Mouse (Mus musculus) testis, adult 2 months (tissue): ENCODE data around the gene Syn3. TPM values are rescaled to one million over a fixed set of nuclear protein-coding genes. Genes with fewer than 3 reads are reported as not detected.

Source experiments
- H3K27ac ChIP-seq: fragments of 200-500 bp; 2 replicates; pipeline ENCODE4 v1.5.1; 2012; ENCODE audit warnings: low read depth, low read length; ENCODE audit not compliant: control insufficient read depth, insufficient read depth
- H3K27me3 ChIP-seq: fragments of 200-500 bp; 2 replicates; pipeline ENCODE4 v1.6.1; 2012; ENCODE audit warnings: mild to moderate bottlenecking, low read length, moderate library complexity; ENCODE audit not compliant: control insufficient read depth, insufficient read depth
- H3K36me3 ChIP-seq: fragments of 200-500 bp; 2 replicates; pipeline ENCODE4 v1.6.1; 2012; ENCODE audit warnings: mild to moderate bottlenecking, low read length; ENCODE audit not compliant: control insufficient read depth, insufficient read depth
- H3K4me1 ChIP-seq: fragments of 200-500 bp; 2 replicates; pipeline ENCODE4 v1.6.1; 2012; ENCODE audit warnings: low read length; ENCODE audit not compliant: control insufficient read depth, insufficient read depth
- H3K4me3 ChIP-seq: fragments of 200-500 bp; 2 replicates; pipeline ENCODE4 v1.5.1; 2012; ENCODE audit warnings: low read depth, mild to moderate bottlenecking, low read length, moderate library complexity, mixed read lengths; ENCODE audit not compliant: control insufficient read depth
- CTCF ChIP-seq: fragments of 200-500 bp; IDR thresholded peaks from 2 replicates; pipeline ENCODE4 v1.5.1; 2012; ENCODE audit warnings: low read depth, mild to moderate bottlenecking, inconsistent platforms, low read length, moderate library complexity; ENCODE audit not compliant: control insufficient read depth, insufficient read depth, insufficient replicate concordance
- POLR2A ChIP-seq: fragments of 200-500 bp; IDR thresholded peaks from 2 replicates; pipeline ENCODE4 v1.6.1; 2012; ENCODE audit warnings: low read depth, mild to moderate bottlenecking, inconsistent platforms, low read length, moderate library complexity; ENCODE audit not compliant: control insufficient read depth
- polyA plus RNA-seq: library from polyadenylated mRNA; depleted of rRNA; stranded (reverse); fragments of >200 nt; gene quantifications from 2 replicates; pipeline ENCODE4 v1.2.3, GENCODE M21; 2012

Syn3 gene
- polyA plus RNA-seq, 1 experiment, result 0.84 TPM

GRCm38 (mm10) chr10:86258046-86258445, 240.7 kb downstream of the Syn3 start:
- TF ChIP-seq POLR2A (no peak), CTCF (no peak)
- Histone ChIP-seq H3K27ac (no peak overlapping the region), H3K27me3 (no peaks in the 10 kb centered on the region), H3K36me3 (no peaks in the 10 kb centered on the region), H3K4me1 (no peaks in the 10 kb centered on the region), H3K4me3 (no peak overlapping the region)

- no peaks in the 10 kb centered on the region for H3K4me1 ChIP-seq
- TF ChIP-seq POLR2A (no peak), CTCF (no peak)
- no peaks in the 10 kb centered on the region for H3K36me3 ChIP-seq
- H3K27ac ChIP-seq, result no peak overlapping the region
- no peaks in the 10 kb centered on the region for H3K27me3 ChIP-seq
- H3K4me3 ChIP-seq, result no peak overlapping the region
These were observed 241.7 kb downstream of the Syn3 start for GRCm38 (mm10) chr10:86257045-86257444.

GRCm38 (mm10) chr10:86256221-86256620, 242.5 kb downstream of the Syn3 start:
- no peaks in the 10 kb centered on the region for H3K27me3 ChIP-seq
- H3K4me3 ChIP-seq, result no peak overlapping the region
- H3K4me1 ChIP-seq, result no peaks in the 10 kb centered on the region
- no peak overlapping the region for H3K27ac ChIP-seq
- TF ChIP-seq CTCF, result no peak
- TF ChIP-seq POLR2A, result no peak
- no peaks in the 10 kb centered on the region for H3K36me3 ChIP-seq

GRCm38 (mm10) chr10:86250149-86250922, 248.4 kb downstream of the Syn3 start:
- Histone ChIP-seq H3K27me3 (no peaks in the 10 kb centered on the region), H3K27ac (no peak overlapping the region), H3K36me3 (no peaks in the 10 kb centered on the region), H3K4me3 (no peak overlapping the region), H3K4me1 (no peaks in the 10 kb centered on the region)
- TF ChIP-seq POLR2A, result no peak
- TF ChIP-seq CTCF, result no peak

- Histone ChIP-seq H3K27ac (no peak overlapping the region), H3K4me1 (no peaks in the 10 kb centered on the region), H3K27me3 (no peaks in the 10 kb centered on the region), H3K36me3 (no peaks in the 10 kb centered on the region), H3K4me3 (no peak overlapping the region; the same call in 1 of the 2 replicates)
- TF ChIP-seq CTCF, result no peak
- no peak for TF ChIP-seq POLR2A
These were observed 249.4 kb downstream of the Syn3 start for GRCm38 (mm10) chr10:86249283-86249682.

GRCm38 (mm10) chr10:86248807-86249206, 249.9 kb downstream of the Syn3 start:
- no peaks in the 10 kb centered on the region for H3K36me3 ChIP-seq
- peak overlapping the region; percentile 75 for H3K4me3 ChIP-seq
- H3K27me3 ChIP-seq, result no peaks in the 10 kb centered on the region
- TF ChIP-seq POLR2A (no peak), CTCF (no peak)
- no peaks in the 10 kb centered on the region for H3K4me1 ChIP-seq
- H3K27ac ChIP-seq, result no peak overlapping the region

GRCm38 (mm10) chr10:86248131-86248740, 250.5 kb downstream of the Syn3 start:
- peak overlapping the region; percentile 75 for H3K4me3 ChIP-seq
- H3K27ac ChIP-seq, result no peak overlapping the region
- H3K36me3 ChIP-seq, result no peaks in the 10 kb centered on the region
- no peaks in the 10 kb centered on the region for H3K27me3 ChIP-seq
- TF ChIP-seq POLR2A (no peak), CTCF (no peak)
- no peaks in the 10 kb centered on the region for H3K4me1 ChIP-seq

- Histone ChIP-seq H3K36me3 (no peaks in the 10 kb centered on the region), H3K27me3 (no peaks in the 10 kb centered on the region), H3K4me1 (no peaks in the 10 kb centered on the region), H3K27ac (no peak overlapping the region), H3K4me3 (no peak overlapping the region)
- TF ChIP-seq CTCF (no peak), POLR2A (no peak)
These were observed 253.3 kb downstream of the Syn3 start for GRCm38 (mm10) chr10:86245396-86245795.
